Mouse (Mus musculus): ENCODE measurements around the gene Vmn1r193. TPM values are rescaled to one million over a fixed set of nuclear protein-coding genes. Genes with fewer than 3 reads are reported as not detected.
"Not testable (repeated sequence)": the region's sequence is repeated elsewhere in the genome, so short reads cannot be mapped to it uniquely, and the experiment has no call there.

Vmn1r193 gene
- total RNA-seq (2015; ENCODE audit: low replicate concordance) (not detected in 2 replicates), total RNA-seq (2017; ENCODE audit: low replicate concordance) (not detected in 2 replicates)

DNA sequence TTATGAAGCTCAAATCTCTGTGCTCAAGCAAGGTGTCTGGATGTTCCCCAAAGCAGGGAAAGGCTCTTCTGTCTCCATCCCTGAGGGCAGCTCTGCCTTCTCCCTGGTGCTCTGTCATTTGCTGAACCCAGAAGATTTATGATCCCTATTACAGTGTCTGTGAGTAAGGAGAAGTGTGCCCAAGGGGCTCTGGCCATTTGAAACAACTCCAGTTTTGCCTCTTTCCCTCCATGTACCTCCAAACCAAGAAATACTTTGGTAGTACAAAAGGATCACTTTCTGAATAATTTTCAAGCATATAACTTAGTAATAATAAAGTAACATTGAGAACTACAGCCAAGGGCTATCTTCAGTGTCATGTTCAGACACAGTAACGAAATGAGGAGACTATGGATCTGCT, at the start of gene Vmn1r193:
Gene Vmn1r193, minus strand, starts transcription at position 101 of the 400 bp plus-strand sequence.
- ATAC-seq (replicated peaks; ENCODE audit: low FRiP score, poor library complexity, severe bottlenecking): not testable (repeated sequence)

DNA sequence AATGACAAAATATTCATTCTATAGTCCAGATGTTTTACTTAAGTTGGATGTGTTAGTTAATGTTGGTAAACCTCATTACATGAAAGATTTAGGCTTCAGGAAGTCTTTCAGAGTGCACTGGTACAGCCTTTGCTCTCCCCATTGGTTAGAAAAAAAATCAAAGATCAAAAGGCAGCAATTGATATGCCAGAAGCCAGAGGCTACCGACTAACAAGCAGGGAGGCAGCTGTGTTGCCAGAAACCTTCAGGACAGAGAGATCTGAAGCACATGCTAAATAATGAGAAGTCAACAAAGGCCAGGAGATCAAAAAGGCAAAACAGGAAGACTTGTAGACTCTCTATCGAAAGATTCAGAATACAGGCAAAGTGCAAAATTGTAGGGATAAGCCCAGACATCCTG, 48.8 kb upstream of the Vmn1r193 start:
- no peak for ATAC-seq (replicated peaks; ENCODE audit: low FRiP score, poor library complexity, severe bottlenecking)

DNA sequence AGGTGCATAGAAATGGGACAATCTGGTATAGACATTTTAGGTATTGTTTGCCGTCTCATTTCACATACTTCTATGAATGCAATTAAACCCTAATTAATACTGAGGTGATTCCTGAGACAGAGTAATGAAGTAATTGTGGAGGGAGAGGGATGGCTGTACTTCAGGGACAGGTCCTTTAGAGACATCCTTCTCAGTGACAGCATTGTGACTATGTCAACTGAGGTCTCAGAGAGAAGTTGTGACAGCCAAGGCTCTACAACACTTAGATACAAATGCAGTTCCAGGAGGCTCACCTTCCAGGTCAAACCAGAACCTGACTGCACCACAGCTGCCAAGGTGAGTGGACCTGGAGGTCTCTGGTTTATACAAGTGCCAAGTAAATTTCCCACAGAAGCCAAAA, 47.3 kb upstream of the Vmn1r193 start, which contains the start of gene Vmn1r195:
Gene Vmn1r195, plus strand, starts transcription at position 301 of the 400 bp plus-strand sequence.
- ATAC-seq (replicated peaks; ENCODE audit: low FRiP score, poor library complexity, severe bottlenecking): not testable (repeated sequence)

DNA sequence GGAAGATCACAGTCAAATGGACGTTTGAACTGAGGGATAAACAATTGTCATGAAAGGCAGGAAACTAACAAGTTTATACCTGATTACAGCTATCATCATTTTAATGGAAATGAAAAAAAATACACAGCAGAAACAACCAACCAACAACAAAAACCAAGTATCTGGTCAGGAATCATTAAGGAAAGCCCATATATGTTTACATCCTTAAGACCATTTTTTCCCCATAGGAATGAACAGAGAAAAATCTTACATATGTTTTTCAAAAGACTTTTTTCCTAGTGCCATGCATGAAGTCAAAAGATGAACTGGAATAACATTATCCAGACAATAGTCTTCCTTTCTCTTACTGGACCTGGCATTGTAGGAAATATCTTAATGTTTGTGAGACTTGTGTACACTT, 21.0 kb upstream of the Vmn1r193 start, which contains the start of gene Vmn1r194:
Gene Vmn1r194, plus strand, starts transcription at position 301 of the 400 bp plus-strand sequence.
- no peak for ATAC-seq (replicated peaks; ENCODE audit: low FRiP score, poor library complexity, severe bottlenecking)

DNA sequence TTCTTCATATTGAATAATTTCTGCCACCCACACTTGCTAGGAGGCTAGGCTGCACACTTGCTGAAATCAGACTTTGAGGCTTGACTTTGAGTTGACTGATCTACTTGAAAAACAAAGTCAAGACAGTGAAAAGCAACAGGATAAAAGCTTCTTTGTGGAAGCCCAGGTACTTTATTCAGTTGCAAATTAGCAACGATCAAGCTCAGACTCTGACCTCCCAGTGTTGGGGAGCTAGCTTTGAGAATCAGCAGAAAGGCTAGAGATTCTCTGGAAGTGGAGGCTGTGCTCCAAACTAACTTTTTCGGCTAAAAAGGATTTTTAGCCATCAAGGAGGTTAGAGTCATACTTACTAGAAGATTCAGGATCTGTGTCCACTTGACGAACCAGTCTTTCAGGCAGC, 30.2 kb downstream of the Vmn1r193 start:
- not testable (repeated sequence) for ATAC-seq (replicated peaks; ENCODE audit: low FRiP score, poor library complexity, severe bottlenecking)

DNA sequence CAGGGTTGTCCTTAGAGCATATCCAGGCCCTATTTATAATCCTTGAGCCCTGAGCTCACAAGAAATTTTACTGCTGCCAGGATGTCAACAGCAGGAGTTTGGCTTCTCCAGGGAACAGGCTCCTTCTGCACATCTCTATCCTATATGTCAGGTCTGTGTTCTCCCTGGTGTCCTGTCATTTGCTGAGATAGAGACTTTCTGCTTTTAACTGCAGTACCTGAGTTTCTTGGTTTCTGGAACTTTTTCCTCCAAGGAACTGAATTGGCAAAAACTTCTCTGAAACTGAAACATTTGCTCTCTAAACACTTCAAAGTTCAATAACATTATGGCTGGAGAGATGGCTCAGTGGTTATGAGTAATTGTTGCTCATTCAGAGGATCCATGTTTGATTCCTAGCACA, 31.9 kb downstream of the Vmn1r193 start, which contains the start of gene Vmn1r192:
Gene Vmn1r192, minus strand, starts transcription at position 101 of the 400 bp plus-strand sequence.
- no peak for ATAC-seq (replicated peaks; ENCODE audit: low FRiP score, poor library complexity, severe bottlenecking)

DNA sequence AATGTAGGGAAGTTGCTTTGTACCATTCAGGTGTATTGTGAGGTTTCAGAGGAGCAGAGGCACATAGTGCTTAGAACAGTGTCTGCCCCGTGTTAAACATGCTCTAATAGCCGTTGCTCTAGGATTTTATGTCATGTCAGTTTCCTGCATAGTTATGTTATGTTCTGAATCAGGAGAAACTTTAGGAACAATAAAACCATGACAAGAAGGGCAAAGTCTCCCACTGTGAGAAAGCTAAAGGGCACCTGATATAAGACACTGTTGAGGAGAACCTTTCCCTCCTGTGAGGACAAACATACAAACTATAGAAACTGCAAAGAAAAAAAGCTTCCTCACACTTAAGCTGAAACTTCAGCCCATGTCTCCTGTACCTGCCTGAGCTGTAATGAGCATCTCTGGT, 32.6 kb downstream of the Vmn1r193 start:
- ATAC-seq (replicated peaks; ENCODE audit: low FRiP score, poor library complexity, severe bottlenecking): no peak

DNA sequence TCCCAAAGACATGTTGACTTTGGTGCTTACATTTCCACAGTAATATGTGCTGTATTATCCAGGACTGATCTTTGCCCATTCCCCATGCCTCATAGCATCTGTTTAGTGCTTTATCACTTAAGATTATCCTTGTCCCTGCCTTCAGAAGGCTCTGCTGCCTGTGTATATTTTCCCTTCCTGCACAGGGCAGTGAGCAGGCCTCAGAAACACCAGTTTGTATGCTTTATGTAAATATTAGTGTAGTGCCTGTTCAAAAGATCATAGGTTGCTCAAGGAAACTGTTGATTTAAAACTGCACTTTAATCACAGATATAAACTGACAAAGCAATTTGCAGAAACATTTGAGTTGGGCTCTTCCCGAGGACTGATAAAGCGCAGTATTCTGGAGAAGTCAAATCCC, 33.6 kb downstream of the Vmn1r193 start:
- no peak for ATAC-seq (replicated peaks; ENCODE audit: low FRiP score, poor library complexity, severe bottlenecking)

DNA sequence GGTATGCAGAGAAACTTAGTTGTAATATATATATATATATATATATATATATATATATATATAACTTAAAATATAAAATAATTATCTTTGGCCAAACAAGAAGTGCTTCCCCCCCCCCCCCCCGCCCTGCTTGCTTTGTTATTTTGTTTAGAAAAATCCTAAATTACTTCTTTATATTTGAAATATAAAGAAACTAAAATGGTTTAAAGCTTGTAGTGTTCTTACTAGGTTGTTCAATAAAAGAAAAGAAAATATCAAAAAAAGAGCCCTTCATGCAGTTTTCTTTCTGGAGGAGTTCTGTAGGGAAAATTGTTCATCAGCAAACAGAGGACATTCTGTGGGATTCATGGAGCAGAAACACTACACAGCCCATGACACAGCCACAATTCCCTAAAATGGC, 39.1 kb downstream of the Vmn1r193 start, which contains the start of gene Vmn1r191:
Gene Vmn1r191, minus strand, starts transcription at position 101 of the 400 bp plus-strand sequence.
- no peak for ATAC-seq (replicated peaks; ENCODE audit: low FRiP score, poor library complexity, severe bottlenecking)

DNA sequence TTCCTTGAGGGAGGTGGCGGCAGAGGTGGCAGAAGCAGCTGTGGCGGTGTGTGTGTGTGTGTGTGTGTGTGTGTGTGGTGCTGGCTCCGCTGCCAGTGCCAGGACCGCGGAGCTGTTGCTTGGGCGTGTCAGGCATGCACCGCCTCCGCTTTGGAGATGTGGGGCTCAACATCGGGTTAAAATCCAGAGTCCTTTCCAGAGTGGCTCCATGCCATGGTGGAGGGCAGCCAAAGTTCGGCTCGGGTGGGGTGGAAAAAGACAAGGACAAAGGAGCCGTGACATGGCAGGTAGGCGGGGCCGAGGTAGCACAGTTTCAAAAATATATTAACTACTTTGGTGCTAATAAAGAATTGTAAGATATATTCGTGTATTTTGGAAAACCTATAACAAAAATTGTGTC, 54.5 kb downstream of the Vmn1r193 start:
- no peak for ATAC-seq (replicated peaks; ENCODE audit: low FRiP score, poor library complexity, severe bottlenecking)

Other genes with a start within 250 kb of the Vmn1r193 start
- not detected in 2 replicates for gene Pom121l2, start 242.0 kb downstream of the Vmn1r193 start, total RNA-seq (2015; ENCODE audit: low replicate concordance)
- not detected in 2 replicates for gene Pom121l2, start 242.0 kb downstream of the Vmn1r193 start, total RNA-seq (2017; ENCODE audit: low replicate concordance)
- 4.0 TPM in 1 of 2 replicates, not detected in the other for gene Prss16, start 213.4 kb downstream of the Vmn1r193 start, total RNA-seq (2015; ENCODE audit: low replicate concordance)
- gene Prss16, start 213.4 kb downstream of the Vmn1r193 start, total RNA-seq (2017; ENCODE audit: low replicate concordance): not detected in 2 replicates
- 4.6 TPM in 1 of 2 replicates, not detected in the other for gene Hist1h2ah, start 187.6 kb downstream of the Vmn1r193 start, total RNA-seq (2015; ENCODE audit: low replicate concordance)
- gene Hist1h2ah, start 187.6 kb downstream of the Vmn1r193 start, total RNA-seq (2017; ENCODE audit: low replicate concordance): 2,615 and 4,600 TPM in 2 replicates
- 206 and 707 TPM in 2 replicates for gene Hist1h2bk, start 187.3 kb downstream of the Vmn1r193 start, total RNA-seq (2015; ENCODE audit: low replicate concordance)
- gene Hist1h2bk, start 187.3 kb downstream of the Vmn1r193 start, total RNA-seq (2017; ENCODE audit: low replicate concordance): 2,593 and 2,906 TPM in 2 replicates
- 116 and 173 TPM in 2 replicates for gene Hist1h4i, start 181.8 kb downstream of the Vmn1r193 start, total RNA-seq (2015; ENCODE audit: low replicate concordance)
- gene Hist1h4i, start 181.8 kb downstream of the Vmn1r193 start, total RNA-seq (2017; ENCODE audit: low replicate concordance): 364 and 489 TPM in 2 replicates
- gene Hist1h2ag, start 180.2 kb downstream of the Vmn1r193 start, total RNA-seq (2015; ENCODE audit: low replicate concordance): 142 and 172 TPM in 2 replicates
- 3,967 and 4,951 TPM in 2 replicates for gene Hist1h2ag, start 180.2 kb downstream of the Vmn1r193 start, total RNA-seq (2017; ENCODE audit: low replicate concordance)
- gene Hist1h2bj, start 179.9 kb downstream of the Vmn1r193 start, total RNA-seq (2015; ENCODE audit: low replicate concordance): 153 and 245 TPM in 2 replicates
- gene Hist1h2bj, start 179.9 kb downstream of the Vmn1r193 start, total RNA-seq (2017; ENCODE audit: low replicate concordance): 1,461 and 1,550 TPM in 2 replicates
- not detected in 2 replicates for gene Vmn1r188, start 138.7 kb downstream of the Vmn1r193 start, total RNA-seq (2015; ENCODE audit: low replicate concordance)
- 0.26 TPM in 1 of 2 replicates, not detected in the other for gene Vmn1r188, start 138.7 kb downstream of the Vmn1r193 start, total RNA-seq (2017; ENCODE audit: low replicate concordance)
- gene Vmn1r189, start 117.3 kb downstream of the Vmn1r193 start, total RNA-seq (2015; ENCODE audit: low replicate concordance): 0.36 TPM in 1 of 2 replicates, not detected in the other
- not detected in 2 replicates for gene Vmn1r189, start 117.3 kb downstream of the Vmn1r193 start, total RNA-seq (2017; ENCODE audit: low replicate concordance)
- gene Vmn1r191, start 39.2 kb downstream of the Vmn1r193 start, total RNA-seq (2015; ENCODE audit: low replicate concordance): not detected in 2 replicates
- not detected in 2 replicates for gene Vmn1r191, start 39.2 kb downstream of the Vmn1r193 start, total RNA-seq (2017; ENCODE audit: low replicate concordance)
- gene Vmn1r192, start 32.0 kb downstream of the Vmn1r193 start, total RNA-seq (2015; ENCODE audit: low replicate concordance): not detected in 2 replicates
- gene Vmn1r192, start 32.0 kb downstream of the Vmn1r193 start, total RNA-seq (2017; ENCODE audit: low replicate concordance): not detected in 2 replicates
- not detected in 2 replicates for gene Vmn1r194, start 21.1 kb upstream of the Vmn1r193 start, total RNA-seq (2015; ENCODE audit: low replicate concordance)
- not detected in 2 replicates for gene Vmn1r194, start 21.1 kb upstream of the Vmn1r193 start, total RNA-seq (2017; ENCODE audit: low replicate concordance)
- not detected in 2 replicates for gene Vmn1r195, start 47.4 kb upstream of the Vmn1r193 start, total RNA-seq (2015; ENCODE audit: low replicate concordance)
- not detected in 2 replicates for gene Vmn1r195, start 47.4 kb upstream of the Vmn1r193 start, total RNA-seq (2017; ENCODE audit: low replicate concordance)
- gene Vmn1r196, start 66.8 kb upstream of the Vmn1r193 start, total RNA-seq (2015; ENCODE audit: low replicate concordance): not detected in 2 replicates
- gene Vmn1r196, start 66.8 kb upstream of the Vmn1r193 start, total RNA-seq (2017; ENCODE audit: low replicate concordance): not detected in 2 replicates
- gene Vmn1r197, start 101.4 kb upstream of the Vmn1r193 start, total RNA-seq (2015; ENCODE audit: low replicate concordance): not detected in 2 replicates
- gene Vmn1r197, start 101.4 kb upstream of the Vmn1r193 start, total RNA-seq (2017; ENCODE audit: low replicate concordance): not detected in 2 replicates
- not detected in 2 replicates for gene Vmn1r198, start 127.2 kb upstream of the Vmn1r193 start, total RNA-seq (2015; ENCODE audit: low replicate concordance)
- gene Vmn1r198, start 127.2 kb upstream of the Vmn1r193 start, total RNA-seq (2017; ENCODE audit: low replicate concordance): not detected in 2 replicates
- not detected in 2 replicates for gene Vmn1r199, start 156.7 kb upstream of the Vmn1r193 start, total RNA-seq (2015; ENCODE audit: low replicate concordance)
- not detected in 2 replicates for gene Vmn1r199, start 156.7 kb upstream of the Vmn1r193 start, total RNA-seq (2017; ENCODE audit: low replicate concordance)
- not detected in 2 replicates for gene Vmn1r200, start 167.2 kb upstream of the Vmn1r193 start, total RNA-seq (2015; ENCODE audit: low replicate concordance)
- gene Vmn1r200, start 167.2 kb upstream of the Vmn1r193 start, total RNA-seq (2017; ENCODE audit: low replicate concordance): not detected in 2 replicates
- not detected in 2 replicates for gene Vmn1r201, start 248.8 kb upstream of the Vmn1r193 start, total RNA-seq (2015; ENCODE audit: low replicate concordance)
- gene Vmn1r201, start 248.8 kb upstream of the Vmn1r193 start, total RNA-seq (2017; ENCODE audit: low replicate concordance): not detected in 2 replicates